ENCODE assay signal across 22 mouse cellular contexts in genomic region chr5:40986562-40986961, GRCm38 (mm10).
DNase-seq lines count a peak whose midpoint lies in the region; ATAC-seq and TF ChIP-seq lines count a peak whose summit lies in the region.
"Had no signal": no experiment of that assay in that cellular context is flagged by ENCODE, and none has a peak within 500 bp of the region (broad histone marks: within the 10 kb centered on the region; RNA-seq: fewer than 3 reads in every experiment).

No protein-coding gene starts in this region.

- WGBS in midbrain, postnatal 0 days = 85% methylated on average over 7 of the region's 7 CpGs
- 81% methylated on average over 7 of the region's 7 CpGs for WGBS in midbrain, embryonic 10.5 days
- WGBS in limb, embryonic 11.5 days = 16% methylated on average over 7 of the region's 7 CpGs
- WGBS in thymus, adult 2 months = 77% methylated on average over 7 of the region's 7 CpGs

- TF ChIP-seq CTCF in midbrain, postnatal 0 days (IDR thresholded peaks at IDR 0.05) = no peak
- TF ChIP-seq CTCF in thymus, adult 2 months (IDR thresholded peaks at IDR 0.05; ENCODE audit: borderline replicate concordance, control insufficient read depth, extremely low read depth, insufficient read depth, low read length, poor library complexity) = no peak

- no peak for TF ChIP-seq POLR2A in thymus, adult 2 months (IDR thresholded peaks at IDR 0.05; ENCODE audit: control insufficient read depth, extremely low read depth, insufficient read depth, low read length, poor library complexity)

- no peak for ATAC-seq in midbrain, postnatal 0 days (ENCODE audit: low FRiP score)
- no peak; the same call in 1 of the 2 replicates for ATAC-seq in limb, embryonic 11.5 days (ENCODE audit: insufficient number of reproducible peaks, low FRiP score, low TSS enrichment, low read depth)
- ATAC-seq: CD4-positive, CD25-positive, alpha-beta regulatory T cell, adult 4 months; forebrain, embryonic 15.5 days had no signal

- DNase-seq in adrenal gland, postnatal 14 days = peak; percentile 6
- no peak for DNase-seq in adrenal gland, postnatal 10 days
- DNase-seq in midbrain, postnatal 0 days (ENCODE audit: low spot score) = peak; percentile 30
- no peak for DNase-seq in midbrain, embryonic 10.5 days (ENCODE audit: low spot score)
- peak; percentile 43 for DNase-seq in limb, embryonic 11.5 days (ENCODE audit: low spot score)
- DNase-seq in thymus, adult 2 months = no peak
- DNase-seq in urinary bladder, postnatal 4 days (ENCODE audit: low spot score in 2 of 2) = no peak
- DNase-seq: adrenal gland, adult 8-10 months; B cell, adult 2 months; cerebellum, adult 18-20 months; cerebellum, adult 9-11 months; cerebellum, postnatal 36 days; gastrocnemius, postnatal 14 days; heart, adult 2 months; heart, postnatal 14 days had no signal

- no peak overlapping the region for H3K4me2 ChIP-seq in midbrain, postnatal 0 days (ENCODE audit: low read depth, low read length, poor library complexity, severe bottlenecking)
- H3K4me2 ChIP-seq in limb, embryonic 11.5 days (ENCODE audit: low read depth, severe bottlenecking) = no peak overlapping the region
- H3K4me2 ChIP-seq: embryonic facial prominence, embryonic 12.5 days; forebrain, embryonic 15.5 days; heart, embryonic 11.5 days; heart, embryonic 15.5 days; hindbrain, embryonic 15.5 days had no signal

- H3K9me3 ChIP-seq in midbrain, postnatal 0 days (ENCODE audit: low read length) = no peaks in the 10 kb centered on the region
- no peaks in the 10 kb centered on the region for H3K9me3 ChIP-seq in midbrain, embryonic 10.5 days (replicated peaks)
- H3K9me3 ChIP-seq in limb, embryonic 11.5 days (ENCODE audit: control insufficient read depth, low read length) = no peaks in the 10 kb centered on the region
- H3K9me3 ChIP-seq: embryonic facial prominence, embryonic 12.5 days; forebrain, embryonic 15.5 days; G1E; heart, embryonic 15.5 days; hindbrain, embryonic 15.5 days had no signal

- no peak overlapping the region for H3K27ac ChIP-seq in midbrain, postnatal 0 days (ENCODE audit: low read depth, low read length)
- H3K27ac ChIP-seq in midbrain, embryonic 10.5 days (replicated peaks) = no peak overlapping the region
- no peak overlapping the region for H3K27ac ChIP-seq in limb, embryonic 11.5 days (replicated peaks; ENCODE audit: low read depth, low read length)
- no peak overlapping the region for H3K27ac ChIP-seq in thymus, adult 2 months (ENCODE audit: control insufficient read depth, insufficient read depth, low read length)
- H3K27ac ChIP-seq: embryonic facial prominence, embryonic 12.5 days; forebrain, embryonic 15.5 days; heart, adult 2 months; heart, embryonic 15.5 days; hindbrain, embryonic 15.5 days had no signal

- no peak overlapping the region for H3K4me3 ChIP-seq in midbrain, postnatal 0 days (ENCODE audit: low read depth, low read length)
- no peak overlapping the region for H3K4me3 ChIP-seq in midbrain, embryonic 10.5 days
- H3K4me3 ChIP-seq in limb, embryonic 11.5 days (ENCODE audit: low read depth, low read length) = no peak overlapping the region
- no peak overlapping the region for H3K4me3 ChIP-seq in thymus, adult 2 months (ENCODE audit: control insufficient read depth, insufficient read depth, low read length)
- H3K4me3 ChIP-seq: embryonic facial prominence, embryonic 12.5 days; forebrain, embryonic 15.5 days; heart, adult 2 months; heart, embryonic 15.5 days; hindbrain, embryonic 15.5 days had no signal

- H3K27me3 ChIP-seq in midbrain, postnatal 0 days (ENCODE audit: insufficient read depth, low read length) = no peaks in the 10 kb centered on the region
- H3K27me3 ChIP-seq in midbrain, embryonic 10.5 days (ENCODE audit: low read depth, poor library complexity, severe bottlenecking) = no peaks in the 10 kb centered on the region
- H3K27me3 ChIP-seq in limb, embryonic 11.5 days (ENCODE audit: control insufficient read depth, insufficient read depth, low read length) = no peaks in the 10 kb centered on the region
- no peaks in the 10 kb centered on the region for H3K27me3 ChIP-seq in thymus, adult 2 months (ENCODE audit: control insufficient read depth, insufficient read depth, low read length)
- H3K27me3 ChIP-seq: embryonic facial prominence, embryonic 12.5 days; forebrain, embryonic 15.5 days; heart, embryonic 15.5 days; hindbrain, embryonic 15.5 days had no signal

- H3K4me1 ChIP-seq in midbrain, postnatal 0 days (ENCODE audit: insufficient read depth, low read length) = no peaks in the 10 kb centered on the region
- H3K4me1 ChIP-seq in midbrain, embryonic 10.5 days = no peaks in the 10 kb centered on the region
- no peaks in the 10 kb centered on the region for H3K4me1 ChIP-seq in limb, embryonic 11.5 days (ENCODE audit: control insufficient read depth, insufficient read depth, low read length)
- no peaks in the 10 kb centered on the region for H3K4me1 ChIP-seq in thymus, adult 2 months (replicated peaks; ENCODE audit: control insufficient read depth, insufficient read depth, low read length)
- H3K4me1 ChIP-seq: embryonic facial prominence, embryonic 12.5 days; forebrain, embryonic 15.5 days; heart, embryonic 15.5 days; hindbrain, embryonic 15.5 days had no signal

- H3K9ac ChIP-seq in midbrain, postnatal 0 days (replicated peaks; ENCODE audit: low read length, poor library complexity, severe bottlenecking) = no peak overlapping the region
- no peak overlapping the region for H3K9ac ChIP-seq in limb, embryonic 11.5 days (ENCODE audit: low read length)
- H3K9ac ChIP-seq: embryonic facial prominence, embryonic 12.5 days; forebrain, embryonic 15.5 days; heart, embryonic 15.5 days; hindbrain, embryonic 15.5 days had no signal

- H3K36me3 ChIP-seq in midbrain, postnatal 0 days (ENCODE audit: insufficient read depth, low read length) = no peaks in the 10 kb centered on the region
- H3K36me3 ChIP-seq in midbrain, embryonic 10.5 days = no peaks in the 10 kb centered on the region
- no peaks in the 10 kb centered on the region for H3K36me3 ChIP-seq in limb, embryonic 11.5 days (ENCODE audit: control insufficient read depth, insufficient read depth, low read length)
- no peaks in the 10 kb centered on the region for H3K36me3 ChIP-seq in thymus, adult 2 months (ENCODE audit: control insufficient read depth, insufficient read depth, low read length)
- H3K36me3 ChIP-seq: embryonic facial prominence, embryonic 12.5 days; forebrain, embryonic 15.5 days; G1E; heart, embryonic 15.5 days; hindbrain, embryonic 15.5 days had no signal

Comparison
In these comparisons a context has a peak if more than half of its experiments do, and no peak if none do; other contexts are left out.
1. DNase-seq: peak in adrenal gland, postnatal 14 days (single experiment), midbrain, postnatal 0 days (single experiment) and limb, embryonic 11.5 days (single experiment); none in adrenal gland, postnatal 10 days (single experiment), midbrain, embryonic 10.5 days (single experiment), thymus, adult 2 months (single experiment) and urinary bladder, postnatal 4 days (0 of 2).